8 mouse cellular contexts compared by ENCODE assay signal in the genomic region with DNA sequence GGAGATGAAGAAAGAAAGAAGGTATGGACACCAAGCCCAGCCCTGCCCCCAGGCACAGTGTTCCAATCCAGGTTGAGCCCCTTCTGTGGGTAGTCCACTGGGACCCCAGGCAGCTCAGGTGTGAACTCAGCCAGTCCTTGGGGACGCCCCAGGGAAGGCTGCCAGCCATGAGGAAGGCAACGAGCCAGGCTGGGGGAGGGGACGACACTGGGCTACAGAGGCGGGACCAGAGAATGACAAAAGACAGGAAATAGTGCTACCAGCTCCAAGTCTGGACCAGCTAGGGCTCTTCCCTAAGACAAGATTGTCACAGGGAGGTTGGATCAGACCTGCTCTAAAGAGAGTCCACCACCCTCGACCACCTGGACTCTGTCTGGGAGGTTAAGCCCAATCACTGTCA. TPM values are rescaled to one million over a fixed set of nuclear protein-coding genes. Genes with fewer than 3 reads are reported as not detected.
DNase-seq lines count a peak whose midpoint lies in the region; ATAC-seq and TF ChIP-seq lines count a peak whose summit lies in the region.

No protein-coding gene starts in this region.

- no peak for TF ChIP-seq CTCF in ES-Bruce4 (IDR thresholded peaks at IDR 0.05; ENCODE audit: low read depth, low read length)
- TF ChIP-seq CTCF in small intestine, adult 2 months (IDR thresholded peaks at IDR 0.05; ENCODE audit: extremely low read depth, insufficient read length, insufficient replicate concordance, low read depth, low read length) = no peak

- H3K9ac ChIP-seq in ES-Bruce4 (ENCODE audit: low read depth, poor library complexity, severe bottlenecking) = 0 out of 2 replicates have a peak overlapping the region, but pooled peaks have one; percentile 81
- H3K9ac ChIP-seq in embryonic facial prominence, embryonic 15.5 days = no peak overlapping the region

- peak overlapping the region; percentile 7; the same call in 1 of the 2 replicates for H3K4me3 ChIP-seq in ES-Bruce4 (ENCODE audit: low read depth, low read length)
- peak overlapping the region; percentile 72 for H3K4me3 ChIP-seq in embryonic facial prominence, embryonic 15.5 days (replicated peaks)
- peak overlapping the region; percentile 15 for H3K4me3 ChIP-seq in small intestine, adult 2 months (ENCODE audit: low read depth, low read length)

- WGBS in embryonic facial prominence, embryonic 15.5 days = 12% methylated on average over 5 of the region's 5 CpGs
- WGBS in small intestine, adult 2 months = 3% methylated on average over 5 of the region's 5 CpGs

- H3K27ac ChIP-seq in ES-Bruce4 (ENCODE audit: insufficient read depth, low read length) = peak overlapping the region; percentile 83
- H3K27ac ChIP-seq in embryonic facial prominence, embryonic 15.5 days (replicated peaks) = peak overlapping the region; percentile 74
- H3K27ac ChIP-seq in small intestine, adult 2 months (ENCODE audit: insufficient read depth, low read depth, low read length) = peak overlapping the region; percentile 98

- no peak for TF ChIP-seq POLR2A in ES-Bruce4 (IDR thresholded peaks at IDR 0.05; ENCODE audit: insufficient read depth, low read length)
- no peak for TF ChIP-seq POLR2A in small intestine, adult 2 months (IDR thresholded peaks at IDR 0.05; ENCODE audit: low read depth, low read length)

- ATAC-seq in embryonic facial prominence, embryonic 15.5 days (ENCODE audit: insufficient number of reproducible peaks, low FRiP score, low TSS enrichment, low read depth) = no peak
- ATAC-seq in erythroblast, adult 5-6 weeks (replicated peaks; ENCODE audit: low FRiP score, poor library complexity, severe bottlenecking) = no peak

- peak; percentile 95 for TF ChIP-seq EP300 in ES-Bruce4 (IDR thresholded peaks at IDR 0.05; ENCODE audit: insufficient read depth, low read depth, low read length)

- H3K27me3 ChIP-seq in ES-Bruce4 (ENCODE audit: control insufficient read depth, insufficient read depth, low read length, poor library complexity, severe bottlenecking) = no peaks in the 10 kb centered on the region
- H3K27me3 ChIP-seq in embryonic facial prominence, embryonic 15.5 days = no peaks in the 10 kb centered on the region
- H3K27me3 ChIP-seq in small intestine, adult 2 months (ENCODE audit: control insufficient read depth, insufficient read depth, low read length) = no peaks in the 10 kb centered on the region

- no peaks in the 10 kb centered on the region for H3K9me3 ChIP-seq in ES-Bruce4 (replicated peaks; ENCODE audit: control insufficient read depth, insufficient read depth, low read length, poor library complexity, severe bottlenecking)
- H3K9me3 ChIP-seq in embryonic facial prominence, embryonic 15.5 days (replicated peaks) = no peaks in the 10 kb centered on the region

- DNase-seq in adrenal gland, adult 18-20 months (ENCODE audit: low spot score in 2 of 2) = peak; percentile 87
- peak; percentile 96 for DNase-seq in heart, postnatal 10 days
- peak; percentile 94 to 96 for DNase-seq in kidney, postnatal 36 days
- DNase-seq in lung, postnatal 36 days = peak; percentile 95

- intact Hi-C loops in heart, postnatal 10 days (cut with DNase I) = no loop called here

- H3K4me1 ChIP-seq in ES-Bruce4 (ENCODE audit: control insufficient read depth, insufficient read depth, low read length) = peaks cover 14% of the 10 kb centered on the region
- peaks cover 87% of the 10 kb centered on the region for H3K4me1 ChIP-seq in embryonic facial prominence, embryonic 15.5 days
- H3K4me1 ChIP-seq in small intestine, adult 2 months (ENCODE audit: control insufficient read depth, insufficient read depth, insufficient read length, low read length) = peaks cover 52% of the 10 kb centered on the region

- peak overlapping the region; percentile 81 for H3K4me2 ChIP-seq in embryonic facial prominence, embryonic 15.5 days (replicated peaks)

- H3K36me3 ChIP-seq in ES-Bruce4 (ENCODE audit: control insufficient read depth, insufficient read depth, low read length, poor library complexity, severe bottlenecking) = no peaks in the 10 kb centered on the region
- no peaks in the 10 kb centered on the region for H3K36me3 ChIP-seq in embryonic facial prominence, embryonic 15.5 days
- H3K36me3 ChIP-seq in small intestine, adult 2 months (ENCODE audit: control insufficient read depth, insufficient read depth, low read length) = no peaks in the 10 kb centered on the region

RNA-seq across cellular contexts. Expression of a gene that starts 3.5 kb away (rescaled TPM):
- 86.1 and 96.7 TPM in 2 replicates for polyA plus RNA-seq in ES-Bruce4 (2011; ENCODE audit: insufficient read depth, insufficient read length, low read depth, missing spikeins)
- 100 to 1,000 TPM in 1 of 2 experiments, 10 to 100 TPM in 1; 84.0 to 113 TPM for total RNA-seq in adrenal gland, adult 18-20 months (2021)
- 157 and 161 TPM in 2 replicates for polyA plus RNA-seq in embryonic facial prominence, embryonic 15.5 days (2015; fragmentation: Nextera tagmentation; extraction: Ambion mirVana)
- 100 to 1,000 TPM; 115 to 145 TPM for total RNA-seq in heart, postnatal 10 days (2021)
- polyA plus RNA-seq in small intestine, adult 2 months (2012; rRNA removed) = 213 and 376 TPM in 2 replicates
- total RNA-seq in erythroblast, adult 5-6 weeks (2015; ENCODE audit: low replicate concordance) = 9.6 and 14.2 TPM in 2 replicates
- 4.9 and 6.9 TPM in 2 replicates for total RNA-seq in erythroblast, adult 5-6 weeks (2017; ENCODE audit: low replicate concordance)

RNA-seq across cellular contexts. Expression of a gene that starts 19.2 kb away (rescaled TPM):
- polyA plus RNA-seq in ES-Bruce4 (2011; ENCODE audit: insufficient read depth, insufficient read length, low read depth, missing spikeins) = 9.1 and 10.0 TPM in 2 replicates
- 1 to 10 TPM; 5.2 to 5.4 TPM for total RNA-seq in adrenal gland, adult 18-20 months (2021)
- 16.3 and 16.7 TPM in 2 replicates for polyA plus RNA-seq in embryonic facial prominence, embryonic 15.5 days (2015; fragmentation: Nextera tagmentation; extraction: Ambion mirVana)
- total RNA-seq in heart, postnatal 10 days (2021) = 1 to 10 TPM; 8.6 TPM
- polyA plus RNA-seq in small intestine, adult 2 months (2012; rRNA removed) = 7.1 and 10.6 TPM in 2 replicates
- not detected in 2 replicates for total RNA-seq in erythroblast, adult 5-6 weeks (2015; ENCODE audit: low replicate concordance)
- total RNA-seq in erythroblast, adult 5-6 weeks (2017; ENCODE audit: low replicate concordance) = 0.84 and 1.7 TPM in 2 replicates

RNA-seq across cellular contexts. Expression of a gene that starts 27.7 kb away (rescaled TPM):
- 9.1 and 9.3 TPM in 2 replicates for polyA plus RNA-seq in ES-Bruce4 (2011; ENCODE audit: insufficient read depth, insufficient read length, low read depth, missing spikeins)
- 1 to 10 TPM; 3.7 to 3.8 TPM for total RNA-seq in adrenal gland, adult 18-20 months (2021)
- polyA plus RNA-seq in embryonic facial prominence, embryonic 15.5 days (2015; fragmentation: Nextera tagmentation; extraction: Ambion mirVana) = 10.7 and 12.7 TPM in 2 replicates
- total RNA-seq in heart, postnatal 10 days (2021) = 1 to 10 TPM; 4.1 to 4.8 TPM
- polyA plus RNA-seq in small intestine, adult 2 months (2012; rRNA removed) = 2.3 and 3.2 TPM in 2 replicates
- total RNA-seq in erythroblast, adult 5-6 weeks (2015; ENCODE audit: low replicate concordance) = not detected in 2 replicates
- total RNA-seq in erythroblast, adult 5-6 weeks (2017; ENCODE audit: low replicate concordance) = 0.17 TPM in 1 of 2 replicates, not detected in the other

RNA-seq across cellular contexts. Expression of a gene that starts 34.2 kb away (rescaled TPM):
- polyA plus RNA-seq in ES-Bruce4 (2011; ENCODE audit: insufficient read depth, insufficient read length, low read depth, missing spikeins) = 13.3 and 14.3 TPM in 2 replicates
- 10 to 100 TPM; 46.6 to 48.3 TPM for total RNA-seq in adrenal gland, adult 18-20 months (2021)
- polyA plus RNA-seq in embryonic facial prominence, embryonic 15.5 days (2015; fragmentation: Nextera tagmentation; extraction: Ambion mirVana) = 33.3 and 35.8 TPM in 2 replicates
- total RNA-seq in heart, postnatal 10 days (2021) = 10 to 100 TPM; 59.5 to 60.6 TPM
- 73.9 and 252 TPM in 2 replicates for polyA plus RNA-seq in small intestine, adult 2 months (2012; rRNA removed)
- 18.1 and 19.6 TPM in 2 replicates for total RNA-seq in erythroblast, adult 5-6 weeks (2015; ENCODE audit: low replicate concordance)
- 26.2 and 47.5 TPM in 2 replicates for total RNA-seq in erythroblast, adult 5-6 weeks (2017; ENCODE audit: low replicate concordance)

RNA-seq across cellular contexts. Expression of a gene that starts 36.6 kb away (rescaled TPM):
- polyA plus RNA-seq in ES-Bruce4 (2011; ENCODE audit: insufficient read depth, insufficient read length, low read depth, missing spikeins) = 33.2 and 38.2 TPM in 2 replicates
- 1 to 10 TPM; 8.4 to 9.6 TPM for total RNA-seq in adrenal gland, adult 18-20 months (2021)
- 9.4 and 11.2 TPM in 2 replicates for polyA plus RNA-seq in embryonic facial prominence, embryonic 15.5 days (2015; fragmentation: Nextera tagmentation; extraction: Ambion mirVana)
- 10 to 100 TPM; 23.8 to 24.8 TPM for total RNA-seq in heart, postnatal 10 days (2021)
- polyA plus RNA-seq in small intestine, adult 2 months (2012; rRNA removed) = 2.0 and 2.4 TPM in 2 replicates
- total RNA-seq in erythroblast, adult 5-6 weeks (2015; ENCODE audit: low replicate concordance) = not detected in 2 replicates
- total RNA-seq in erythroblast, adult 5-6 weeks (2017; ENCODE audit: low replicate concordance) = not detected in 2 replicates

Comparison
In these comparisons a context has a peak if more than half of its experiments do, and no peak if none do; other contexts are left out.
1. H3K4me3 ChIP-seq: peak in every context shown above with its lines; median percentile 72 in embryonic facial prominence, embryonic 15.5 days; 15 in small intestine, adult 2 months; 7 in ES-Bruce4.
2. RNA of a gene that starts 3.5 kb away (total RNA-seq): 115 to 145 TPM in heart, postnatal 10 days and 84.0 to 113 TPM in adrenal gland, adult 18-20 months; 4.9 to 14.2 TPM in erythroblast, adult 5-6 weeks; every median in the first group is over 4 times any median in the second.
3. RNA of a gene that starts 27.7 kb away (total RNA-seq): 4.1 to 4.8 TPM in heart, postnatal 10 days and 3.7 to 3.8 TPM in adrenal gland, adult 18-20 months; 0.17 TPM in erythroblast, adult 5-6 weeks; every median in the first group is over 4 times any median in the second.
4. Peak in every context shown above with its lines, with median percentiles within 50 percentile points of each other: H3K27ac ChIP-seq and DNase-seq.